Mouse (Mus musculus) central nervous system, embryonic 11.5 days (tissue): Measurements from ENCODE around the gene Atf5. TPM values are rescaled to one million over a fixed set of nuclear protein-coding genes. Genes with fewer than 3 reads are reported as not detected.

Experiments
- polyA plus RNA-seq: library from polyadenylated mRNA; depleted of rRNA; stranded (reverse); fragments of >200 nt; gene quantifications from 2 replicates; pipeline ENCODE4 v1.2.3, GENCODE M21; 2012; rRNA removed

The Atf5 gene
- 26.1 and 29.3 TPM in 2 replicates for polyA plus RNA-seq

GRCm38 (mm10) chr7:44816470-44817021 is at the start of gene Atf5:
Gene Atf5 (minus strand): TSS chr7:44816658.

GRCm38 (mm10) chr7:44857042-44857552 is 40.6 kb upstream of the Atf5 start, which contains the start of gene Pnkp:
Gene Pnkp (plus strand): TSS chr7:44857139.

GRCm38 (mm10) chr7:44848561-44849415 is 32.3 kb upstream of the Atf5 start, which contains the start of the genes Akt1s1 and Tbc1d17:
Gene Akt1s1 (plus strand): TSS chr7:44848991.
Gene Tbc1d17 (minus strand): TSS chr7:44849079.

GRCm38 (mm10) chr7:44815721-44816469 is 563 bp downstream of the Atf5 start, which contains the start of the genes Nup62 and Il4i1:
Gene Nup62 (plus strand): TSS chr7:44816088.
Gene Il4i1 (plus strand): TSS chr7:44816387.

Other genes with a start within 250 kb of the Atf5 start
- gene Napsa, start 244.3 kb downstream of the Atf5 start, polyA plus RNA-seq = 0.13 and 0.20 TPM in 2 replicates
- 8.0 and 8.3 TPM in 2 replicates for gene Kcnc3, start 226.0 kb downstream of the Atf5 start, polyA plus RNA-seq
- 1.2 TPM in 2 replicates for gene Myh14, start 145.8 kb downstream of the Atf5 start, polyA plus RNA-seq
- not detected in 2 replicates for gene Izumo2, start 107.9 kb downstream of the Atf5 start, polyA plus RNA-seq
- 29.7 and 35.3 TPM in 2 replicates for gene Vrk3, start 68.2 kb downstream of the Atf5 start, polyA plus RNA-seq
- gene Zfp473, start 65.6 kb downstream of the Atf5 start, polyA plus RNA-seq = 2.1 and 2.2 TPM in 2 replicates
- 72.9 and 96.2 TPM in 2 replicates for gene Nup62, start 570 bp downstream of the Atf5 start, polyA plus RNA-seq
- gene Il4i1, start 271 bp downstream of the Atf5 start, polyA plus RNA-seq = 0.37 and 0.54 TPM in 2 replicates
- gene Akt1s1, start 32.3 kb upstream of the Atf5 start, polyA plus RNA-seq = 101 and 104 TPM in 2 replicates
- 57.2 and 66.8 TPM in 2 replicates for gene Tbc1d17, start 32.4 kb upstream of the Atf5 start, polyA plus RNA-seq
- 29.5 and 32.5 TPM in 2 replicates for gene Pnkp, start 40.5 kb upstream of the Atf5 start, polyA plus RNA-seq
- 453 and 647 TPM in 2 replicates for gene Ptov1, start 53.1 kb upstream of the Atf5 start, polyA plus RNA-seq
- gene Med25, start 76.1 kb upstream of the Atf5 start, polyA plus RNA-seq = 151 and 183 TPM in 2 replicates
- 23.0 and 29.3 TPM in 2 replicates for gene Fuz, start 79.4 kb upstream of the Atf5 start, polyA plus RNA-seq
- gene Ap2a1, start 112.8 kb upstream of the Atf5 start, polyA plus RNA-seq = 70.2 and 102 TPM in 2 replicates
- 0.07 and 0.08 TPM in 2 replicates for gene Tsks, start 126.5 kb upstream of the Atf5 start, polyA plus RNA-seq
- gene Cpt1c, start 158.2 kb upstream of the Atf5 start, polyA plus RNA-seq = 36.4 and 49.2 TPM in 2 replicates
- 510 and 945 TPM in 2 replicates for gene Prmt1, start 169.9 kb upstream of the Atf5 start, polyA plus RNA-seq
- gene Irf3, start 181.0 kb upstream of the Atf5 start, polyA plus RNA-seq = 113 and 137 TPM in 2 replicates
- 70.1 and 80.1 TPM in 2 replicates for gene Bcl2l12, start 182.1 kb upstream of the Atf5 start, polyA plus RNA-seq
- gene Scaf1, start 199.7 kb upstream of the Atf5 start, polyA plus RNA-seq = 105 and 108 TPM in 2 replicates
- gene Rras, start 201.3 kb upstream of the Atf5 start, polyA plus RNA-seq = 17.2 and 25.6 TPM in 2 replicates
- 27.7 and 54.2 TPM in 2 replicates for gene Prr12, start 236.2 kb upstream of the Atf5 start, polyA plus RNA-seq
- gene Nosip, start 245.8 kb upstream of the Atf5 start, polyA plus RNA-seq = 75.0 and 79.0 TPM in 2 replicates
- gene Prrg2, start 246.0 kb upstream of the Atf5 start, polyA plus RNA-seq = 18.9 and 28.4 TPM in 2 replicates